Mouse (Mus musculus): ENCODE measurements around the gene Entpd1.
"Not testable (repeated sequence)": the region's sequence is repeated elsewhere in the genome, so short reads cannot be mapped to it uniquely, and the experiment has no call there.

GRCm38 (mm10) chr19:40621616-40622015 is 9.4 kb downstream of the Entpd1 start:
- TF ChIP-seq CTCF (IDR thresholded peaks at IDR 0.05; ENCODE audit: low read depth); EP300 (optimal IDR thresholded peaks at IDR 0.05): not testable (repeated sequence)

All from stomach, postnatal 0 days (tissue).